Mouse (Mus musculus) kidney, embryonic 14.5 days (tissue): ENCODE measurements around the gene Apol9b. TPM values are rescaled to one million over a fixed set of nuclear protein-coding genes. Genes with fewer than 3 reads are reported as not detected.

ENCODE experiments used
- ATAC-seq: fragments of 200-750 bp; cut with Nextera tagmentation; 2 replicates; pipeline ENCODE4 v1.8.0; 2017; ENCODE audit warnings: moderate number of reproducible peaks, mild to moderate bottlenecking, moderate TSS enrichment, moderate library complexity; ENCODE audit not compliant: low FRiP score, low TSS enrichment
- H3K27ac ChIP-seq: fragments of 300-500 bp; sonication (generic); 2 replicates; pipeline ENCODE4 v1.5.1; 2014; ENCODE audit warnings: low read depth, mild to moderate bottlenecking, low read length, moderate library complexity, mixed read lengths
- H3K27me3 ChIP-seq: fragments of 300-500 bp; sonication (generic); 2 replicates; pipeline ENCODE4 v1.6.1; 2014; ENCODE audit warnings: mild to moderate bottlenecking, low read length; ENCODE audit not compliant: control insufficient read depth, insufficient read depth
- H3K36me3 ChIP-seq: fragments of 300-500 bp; sonication (generic); 2 replicates; pipeline ENCODE4 v1.6.1; 2014; ENCODE audit warnings: low read length, mixed read lengths; ENCODE audit not compliant: control insufficient read depth, insufficient read depth
- H3K4me1 ChIP-seq: fragments of 300-500 bp; sonication (generic); 2 replicates; pipeline ENCODE4 v1.6.1; 2014; ENCODE audit warnings: low read length, mixed read lengths; ENCODE audit not compliant: control insufficient read depth, insufficient read depth
- H3K4me2 ChIP-seq: fragments of 300-500 bp; sonication (generic); replicated peaks from 2 replicates; pipeline ENCODE4 v1.6.1; 2014; ENCODE audit warnings: low read depth, mild to moderate bottlenecking, low read length
- H3K4me3 ChIP-seq: fragments of 300-500 bp; sonication (generic); 2 replicates; pipeline ENCODE4 v1.5.1; 2014; ENCODE audit warnings: mild to moderate bottlenecking, low read length
- H3K9ac ChIP-seq: fragments of 300-500 bp; sonication (generic); 2 replicates; pipeline ENCODE4 v1.6.1; 2014; ENCODE audit warnings: low read depth, mild to moderate bottlenecking, low read length, moderate library complexity
- H3K9me3 ChIP-seq: fragments of 300-500 bp; sonication (generic); 2 replicates; pipeline ENCODE4 v1.6.1; 2016; ENCODE audit warnings: low read length; ENCODE audit not compliant: control insufficient read depth
- WGBS: fragments of 180-500 bp; shearing (Covaris S2); extraction: QIAGEN DNeasy Blood & Tissue Kit; methylation state at CpG from one replicate; pipeline ENCODE4 v1.1.7; 2014; 5-methylcytosine and 5-hydroxymethylcytosine counted together
- polyA plus RNA-seq: library from polyadenylated mRNA; unstranded; fragments of >200 nt; fragmentation: Nextera tagmentation; extraction: Ambion mirVana; gene quantifications from 2 replicates; pipeline ENCODE4 v1.2.1, GENCODE M21; 2014

The Apol9b gene
- polyA plus RNA-seq, 1 experiment from 2014 or later, result not detected

DNA sequence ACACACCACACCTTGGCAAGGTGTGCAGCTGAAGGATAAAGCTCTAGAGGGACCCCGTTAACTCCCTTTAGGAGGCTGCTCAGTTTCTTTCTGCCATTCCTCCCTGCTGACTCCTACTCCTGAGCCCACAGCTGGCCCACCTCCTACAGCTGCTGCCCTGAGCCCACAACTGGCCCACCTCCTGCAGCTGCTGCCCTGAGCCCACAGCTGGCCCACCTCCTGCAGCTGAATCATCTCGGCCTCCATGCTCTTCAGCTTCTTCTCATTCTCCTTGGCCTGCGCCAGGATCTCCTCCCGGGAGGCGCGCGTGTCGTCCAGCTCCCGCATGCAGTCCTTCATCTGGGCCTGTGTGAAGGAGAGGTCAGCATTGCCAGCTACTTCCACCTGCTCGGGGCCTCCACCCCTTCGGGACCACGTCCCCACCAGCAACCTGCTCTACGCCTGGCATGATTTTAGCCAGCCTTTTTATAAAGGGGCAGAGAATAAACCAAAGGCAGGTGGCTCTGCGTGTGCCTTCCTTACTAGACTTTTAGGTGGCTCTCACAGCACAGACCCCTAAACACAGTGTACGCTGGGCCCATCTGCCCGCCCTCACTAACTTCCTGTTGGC lies 36.8 kb downstream of the Apol9b start:
- H3K4me3 ChIP-seq, result no peak overlapping the region
- no peaks in the 10 kb centered on the region for H3K9me3 ChIP-seq
- no peaks in the 10 kb centered on the region for H3K4me1 ChIP-seq
- H3K27me3 ChIP-seq, result no peaks in the 10 kb centered on the region
- peaks cover 100% of the 10 kb centered on the region for H3K36me3 ChIP-seq
- no peak overlapping the region for H3K4me2 ChIP-seq
- H3K9ac ChIP-seq, result no peak overlapping the region
- no peak overlapping the region for H3K27ac ChIP-seq
- ATAC-seq, result no peak
- WGBS, result 95% methylated on average over 16 of the region's 16 CpGs

DNA sequence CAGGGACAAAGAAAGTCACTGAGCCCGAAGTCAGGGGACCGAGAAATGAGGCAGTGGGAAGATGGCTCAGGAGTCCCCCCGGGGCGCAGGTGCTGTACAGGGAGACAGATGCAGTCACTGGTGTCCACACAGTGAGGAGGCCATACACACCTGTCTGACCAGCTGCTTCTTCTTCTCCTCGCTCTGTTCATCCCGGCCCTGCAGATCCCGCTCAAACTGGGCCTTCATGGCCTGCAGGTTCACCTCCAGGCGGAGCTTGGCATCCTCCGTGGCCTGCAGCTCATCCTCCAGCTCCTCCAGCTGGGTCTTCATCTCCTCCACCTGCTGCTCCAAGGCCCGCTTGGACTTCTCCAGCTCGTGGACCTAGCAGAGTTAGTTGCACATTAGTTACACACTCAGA lies 38.1 kb downstream of the Apol9b start:
- no peak overlapping the region for H3K9ac ChIP-seq
- no peaks in the 10 kb centered on the region for H3K4me1 ChIP-seq
- no peaks in the 10 kb centered on the region for H3K27me3 ChIP-seq
- H3K4me2 ChIP-seq, result no peak overlapping the region
- no peak for ATAC-seq
- H3K36me3 ChIP-seq, result peaks cover 100% of the 10 kb centered on the region
- H3K9me3 ChIP-seq, result no peaks in the 10 kb centered on the region
- 92% methylated on average over 11 of the region's 11 CpGs for WGBS
- no peak overlapping the region for H3K4me3 ChIP-seq
- H3K27ac ChIP-seq, result no peak overlapping the region

DNA sequence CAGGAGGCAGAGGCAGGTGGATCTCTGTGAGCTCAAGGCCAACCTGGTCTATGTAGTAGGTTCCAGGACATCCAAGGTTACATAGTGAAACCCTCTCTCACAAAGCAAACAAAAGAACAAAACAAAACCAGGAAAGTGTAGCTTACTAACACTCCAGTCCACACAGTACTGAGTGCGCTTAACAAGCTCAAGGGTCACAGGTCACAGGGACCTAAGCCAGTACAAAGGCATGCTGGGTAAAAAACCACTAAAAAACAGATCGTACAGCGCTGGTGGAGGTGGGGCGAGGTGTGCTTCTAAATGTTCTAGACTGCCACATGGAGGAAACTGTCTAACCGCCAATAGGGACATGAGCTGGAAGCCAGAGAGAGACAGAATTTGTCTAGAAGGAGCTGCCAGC lies 41.5 kb downstream of the Apol9b start:
- H3K9me3 ChIP-seq, result no peaks in the 10 kb centered on the region
- no peak overlapping the region for H3K27ac ChIP-seq
- no peak overlapping the region for H3K9ac ChIP-seq
- 97% methylated on average over 5 of the region's 5 CpGs for WGBS
- H3K27me3 ChIP-seq, result no peaks in the 10 kb centered on the region
- no peaks in the 10 kb centered on the region for H3K4me1 ChIP-seq
- no peak overlapping the region for H3K4me3 ChIP-seq
- ATAC-seq, result no peak
- peaks cover 98% of the 10 kb centered on the region for H3K36me3 ChIP-seq
- H3K4me2 ChIP-seq, result no peak overlapping the region

DNA sequence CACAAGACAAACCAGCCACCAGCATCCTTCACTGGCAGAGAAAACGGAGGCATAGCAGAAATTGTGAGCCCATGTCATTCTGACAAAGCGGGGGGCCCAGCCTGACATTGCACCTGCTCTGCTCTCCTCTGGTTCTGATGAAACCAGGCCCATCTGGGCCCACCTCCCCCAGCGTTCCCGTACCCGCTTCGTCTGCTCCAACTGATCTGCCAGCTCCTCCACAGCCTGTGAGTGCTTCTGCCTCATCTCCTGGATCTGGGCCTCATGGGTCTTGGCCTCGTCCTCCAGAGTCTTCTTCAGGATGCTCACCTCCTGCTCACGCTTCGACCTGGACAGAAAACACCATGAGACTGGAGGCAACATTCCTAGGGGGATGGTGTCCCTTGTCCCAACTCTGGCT lies 42.1 kb downstream of the Apol9b start:
- H3K4me2 ChIP-seq, result no peak overlapping the region
- ATAC-seq, result no peak
- H3K36me3 ChIP-seq, result peaks cover 98% of the 10 kb centered on the region
- no peak overlapping the region for H3K27ac ChIP-seq
- 86% methylated on average over 9 of the region's 9 CpGs for WGBS
- no peaks in the 10 kb centered on the region for H3K4me1 ChIP-seq
- H3K27me3 ChIP-seq, result no peaks in the 10 kb centered on the region
- no peaks in the 10 kb centered on the region for H3K9me3 ChIP-seq
- H3K9ac ChIP-seq, result no peak overlapping the region
- no peak overlapping the region for H3K4me3 ChIP-seq

DNA sequence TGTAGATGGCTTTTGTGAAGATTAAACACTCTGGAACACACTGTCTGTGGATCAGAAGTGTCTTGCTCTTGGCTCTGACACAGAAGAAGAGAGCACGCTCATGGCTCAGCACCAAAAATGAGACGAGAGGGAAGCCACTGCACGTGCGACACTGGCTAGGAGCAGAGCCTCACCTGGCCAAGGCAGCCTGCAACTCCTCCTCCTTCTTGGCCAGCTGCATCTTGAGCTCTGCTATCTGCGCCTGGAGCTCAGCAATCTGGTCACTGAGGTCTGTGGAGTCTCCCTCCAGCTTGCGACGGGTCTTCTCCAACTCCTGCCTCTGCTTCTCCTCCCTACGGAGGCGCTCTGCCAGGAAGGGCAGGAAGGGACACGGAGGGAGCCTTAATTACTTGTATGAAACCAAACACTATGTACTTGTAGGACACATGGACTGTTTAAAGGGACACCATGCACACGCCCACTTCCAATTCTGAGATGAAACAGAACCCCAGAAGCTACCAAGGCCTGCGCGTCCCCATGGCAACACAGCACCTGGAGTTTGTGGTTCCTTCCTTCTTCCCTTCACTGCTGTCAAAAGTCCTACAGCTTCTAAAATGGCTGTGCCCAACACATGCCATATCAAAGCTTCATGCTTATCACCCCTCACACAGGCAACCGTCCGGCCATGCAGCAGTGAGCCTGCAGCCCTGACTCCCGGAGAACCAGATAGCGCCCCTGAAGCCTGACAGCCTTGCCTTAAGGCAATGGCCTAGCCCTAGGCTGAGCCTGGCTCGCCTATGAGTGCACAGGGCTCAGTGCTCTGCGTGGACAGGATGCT lies 44.5 kb downstream of the Apol9b start:
- H3K4me1 ChIP-seq, result no peaks in the 10 kb centered on the region
- H3K36me3 ChIP-seq, result peaks cover 98% of the 10 kb centered on the region
- no peak overlapping the region for H3K27ac ChIP-seq
- H3K4me3 ChIP-seq, result no peak overlapping the region
- ATAC-seq, result no peak
- no peak overlapping the region for H3K9ac ChIP-seq
- no peaks in the 10 kb centered on the region for H3K27me3 ChIP-seq
- H3K9me3 ChIP-seq, result no peaks in the 10 kb centered on the region
- H3K4me2 ChIP-seq, result no peak overlapping the region
- WGBS, result 92% methylated on average over 19 of the region's 19 CpGs

DNA sequence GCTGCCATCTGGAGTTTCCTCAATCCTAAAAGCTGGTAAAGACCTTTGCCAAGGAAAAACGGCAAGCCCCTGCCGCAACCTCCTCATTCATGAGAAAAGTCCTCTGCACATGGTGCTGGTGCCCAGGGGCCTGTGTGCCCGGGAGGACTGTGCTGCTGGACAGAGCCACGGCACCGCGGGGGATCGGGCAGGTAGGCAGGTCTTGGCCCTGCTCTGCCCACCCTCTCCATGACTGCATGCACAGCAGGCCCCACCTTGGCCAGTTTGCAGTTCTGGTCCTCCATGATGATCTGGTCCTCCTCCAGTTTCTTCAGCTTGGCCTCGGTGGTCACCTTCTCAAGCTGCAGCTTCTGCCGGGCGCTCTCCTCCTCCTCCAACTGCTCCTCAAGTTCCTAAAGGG lies 45.5 kb downstream of the Apol9b start:
- ATAC-seq, result no peak
- H3K27me3 ChIP-seq, result no peaks in the 10 kb centered on the region
- 94% methylated on average over 10 of the region's 10 CpGs for WGBS
- H3K27ac ChIP-seq, result no peak overlapping the region
- H3K4me1 ChIP-seq, result no peaks in the 10 kb centered on the region
- no peak overlapping the region for H3K4me3 ChIP-seq
- peaks cover 98% of the 10 kb centered on the region for H3K36me3 ChIP-seq
- H3K9ac ChIP-seq, result no peak overlapping the region
- no peak overlapping the region for H3K4me2 ChIP-seq
- H3K9me3 ChIP-seq, result no peaks in the 10 kb centered on the region

DNA sequence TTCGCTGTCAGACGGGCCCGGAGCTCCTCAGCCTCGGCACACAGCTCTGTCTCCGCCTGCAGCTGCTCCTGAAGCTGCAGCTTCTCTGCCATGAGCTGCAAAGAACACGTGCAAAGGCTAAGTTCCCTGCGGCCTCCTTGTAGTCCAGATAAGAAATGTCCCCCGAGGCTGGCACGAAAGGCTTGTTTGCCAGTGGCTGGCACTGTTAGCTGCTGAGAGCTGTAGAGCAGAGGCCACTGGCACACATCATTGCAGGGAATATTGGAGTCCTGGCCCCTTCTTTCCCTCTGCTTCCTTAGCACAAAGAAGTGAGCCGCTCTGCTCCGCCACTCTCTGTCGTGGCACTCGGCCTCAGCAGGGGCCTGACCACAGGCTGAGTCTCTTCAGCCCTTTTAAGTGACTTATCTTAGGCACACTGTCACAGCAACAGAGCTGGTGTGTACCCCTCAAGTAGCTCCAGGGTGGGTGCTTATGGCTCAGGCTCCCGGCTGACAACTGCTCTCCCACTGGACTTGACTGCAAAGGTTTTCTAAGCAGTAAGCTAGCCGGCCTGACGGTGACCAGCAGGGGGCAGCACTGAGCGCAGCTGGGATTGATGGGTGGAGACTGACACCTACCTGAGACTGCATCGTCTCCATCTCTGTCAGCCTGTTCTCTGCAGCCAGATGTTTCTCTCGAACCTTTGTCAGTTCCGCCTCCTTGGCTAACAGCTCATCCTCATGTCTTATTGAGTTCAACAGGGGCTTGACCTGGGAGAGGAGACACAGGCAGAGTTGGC lies 46.5 kb downstream of the Apol9b start:
- no peak overlapping the region for H3K9ac ChIP-seq
- H3K27me3 ChIP-seq, result no peaks in the 10 kb centered on the region
- H3K4me3 ChIP-seq, result no peak overlapping the region
- H3K9me3 ChIP-seq, result no peaks in the 10 kb centered on the region
- no peak overlapping the region for H3K4me2 ChIP-seq
- WGBS, result 68% methylated on average over 20 of the region's 20 CpGs
- no peaks in the 10 kb centered on the region for H3K4me1 ChIP-seq
- peaks cover 98% of the 10 kb centered on the region for H3K36me3 ChIP-seq
- ATAC-seq, result no peak
- H3K27ac ChIP-seq, result no peak overlapping the region

DNA sequence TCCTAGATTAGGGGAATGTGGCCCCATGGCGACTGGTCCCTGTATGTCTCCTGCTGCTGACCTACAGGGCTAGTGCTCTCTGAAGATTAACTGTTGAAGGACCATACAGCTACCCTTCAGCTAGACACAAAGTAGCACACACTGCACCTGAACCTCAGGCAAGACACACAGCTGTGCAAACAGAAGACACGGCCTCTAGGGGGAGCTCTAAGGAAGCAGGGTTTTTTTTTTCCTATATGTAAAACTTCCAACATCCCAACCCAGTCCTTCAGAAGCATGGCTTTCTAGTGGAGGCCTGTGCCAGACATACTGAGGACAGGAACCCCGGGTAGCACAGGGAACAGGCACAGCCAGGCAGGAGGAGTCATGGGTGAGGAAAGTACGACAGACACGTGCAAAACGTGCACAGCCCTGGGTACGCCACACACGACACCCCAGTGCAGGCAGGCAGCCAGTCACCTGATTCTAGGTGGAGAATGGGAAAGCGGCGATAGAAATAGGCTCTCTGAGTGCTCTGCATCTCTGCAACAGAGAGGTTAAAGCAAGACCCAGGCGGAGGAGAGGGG lies 53.7 kb downstream of the Apol9b start:
- Histone ChIP-seq H3K27ac (no peak overlapping the region), H3K4me2 (no peak overlapping the region), H3K36me3 (peaks cover 100% of the 10 kb centered on the region), H3K27me3 (no peaks in the 10 kb centered on the region), H3K4me3 (no peak overlapping the region), H3K9me3 (no peaks in the 10 kb centered on the region), H3K9ac (no peak overlapping the region), H3K4me1 (no peaks in the 10 kb centered on the region)
- no peak for ATAC-seq
- 81% methylated on average over 11 of the region's 11 CpGs for WGBS
